Mouse (Mus musculus) right cerebral cortex, postnatal 36 days (tissue): ENCODE data around the gene Zfp953.
A peak's percentile ranks its signal among the peaks of the same experiment; 100 is the strongest.
"Not testable (repeated sequence)": the region's sequence is repeated elsewhere in the genome, so short reads cannot be mapped to it uniquely, and the experiment has no call there.

Experiments
- DNase-seq, 2 experiments: peaks; one replicate each; pipeline ENCODE4 v3.0.0; 2022; ENCODE audit warnings: low spot score in 2 of 2, mixed read lengths in 1 of 2

Zfp953 gene

DNA sequence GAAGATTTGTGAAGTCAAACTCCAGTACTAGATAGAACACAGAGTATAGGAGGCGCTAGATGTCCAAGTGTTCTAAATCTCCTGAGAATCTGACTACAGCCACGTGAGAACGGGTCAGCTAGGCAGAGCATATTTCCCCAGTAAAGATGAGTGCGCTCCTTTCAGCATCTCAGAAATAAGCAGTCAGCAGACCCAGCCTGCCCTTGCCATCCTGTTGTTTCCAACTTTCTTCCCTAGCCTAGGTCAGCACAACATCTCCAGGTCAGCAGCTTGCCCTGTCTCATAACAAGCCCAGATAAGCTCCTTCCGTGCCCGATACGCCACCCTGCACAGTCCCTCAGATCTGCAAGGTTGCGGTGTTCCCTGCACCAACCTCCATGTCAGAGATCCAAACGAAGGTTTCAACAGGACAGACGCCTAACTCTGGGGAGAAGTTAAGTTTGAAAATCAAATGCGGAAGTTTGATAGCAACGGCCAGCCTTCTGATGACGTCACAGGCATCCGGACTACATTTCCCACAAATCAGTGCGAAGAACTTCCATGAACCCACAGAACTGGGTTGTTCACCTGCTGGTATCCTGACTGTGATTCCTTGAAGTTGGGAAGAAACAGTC is at the start of gene Zfp953, which contains the start of gene Gm28044:
Gene Zfp953 (minus strand): TSS at position 475 of the 614 bp plus-strand sequence.
Gene Gm28044 (minus strand): TSS at position 406 of the 614 bp plus-strand sequence.
- DNase-seq, result peak; percentile 83 to 91

DNA sequence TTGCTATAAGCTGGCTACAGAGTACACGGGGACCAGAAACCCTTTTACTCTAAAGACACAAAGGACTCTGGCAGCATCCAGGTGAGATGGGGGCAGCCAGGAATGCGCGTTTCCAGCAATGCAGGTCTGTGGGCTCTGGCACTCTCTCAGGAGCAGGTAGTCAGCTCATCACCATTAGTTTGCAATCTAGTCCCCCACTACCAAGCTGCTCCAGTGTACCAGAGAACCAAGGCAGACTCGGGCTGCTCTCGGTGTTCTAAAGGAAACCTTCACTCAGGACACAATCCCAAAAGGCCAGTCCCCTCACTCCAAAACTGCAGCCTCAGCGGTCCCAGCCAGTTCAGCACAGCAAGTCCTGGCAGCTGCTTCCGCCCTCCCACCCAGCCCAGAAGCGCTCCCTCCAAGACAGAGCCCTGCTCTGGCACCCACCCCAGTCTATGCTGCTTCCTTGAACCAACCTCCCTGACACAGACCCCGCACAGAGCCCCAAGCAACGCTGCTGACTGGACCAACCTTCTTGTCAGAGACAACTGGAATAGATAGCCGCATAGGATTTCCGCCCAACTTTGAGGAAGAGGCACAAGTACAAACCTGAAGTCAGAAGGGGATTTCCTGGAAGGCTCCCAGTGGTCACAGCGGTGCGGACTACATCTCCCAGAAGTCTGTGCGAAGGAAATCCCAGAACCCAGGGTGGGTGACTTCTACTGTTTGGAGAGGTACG is 38.9 kb upstream of the Zfp953 start, which contains the start of gene Zfp429:
Gene Zfp429 (minus strand): TSS at position 637 of the 721 bp plus-strand sequence.
- DNase-seq, result peak; percentile 56 to 69

GRCm38 (mm10) chr13:67376255-67376654 is 15.8 kb upstream of the Zfp953 start:
- DNase-seq, result not testable (repeated sequence)

DNA sequence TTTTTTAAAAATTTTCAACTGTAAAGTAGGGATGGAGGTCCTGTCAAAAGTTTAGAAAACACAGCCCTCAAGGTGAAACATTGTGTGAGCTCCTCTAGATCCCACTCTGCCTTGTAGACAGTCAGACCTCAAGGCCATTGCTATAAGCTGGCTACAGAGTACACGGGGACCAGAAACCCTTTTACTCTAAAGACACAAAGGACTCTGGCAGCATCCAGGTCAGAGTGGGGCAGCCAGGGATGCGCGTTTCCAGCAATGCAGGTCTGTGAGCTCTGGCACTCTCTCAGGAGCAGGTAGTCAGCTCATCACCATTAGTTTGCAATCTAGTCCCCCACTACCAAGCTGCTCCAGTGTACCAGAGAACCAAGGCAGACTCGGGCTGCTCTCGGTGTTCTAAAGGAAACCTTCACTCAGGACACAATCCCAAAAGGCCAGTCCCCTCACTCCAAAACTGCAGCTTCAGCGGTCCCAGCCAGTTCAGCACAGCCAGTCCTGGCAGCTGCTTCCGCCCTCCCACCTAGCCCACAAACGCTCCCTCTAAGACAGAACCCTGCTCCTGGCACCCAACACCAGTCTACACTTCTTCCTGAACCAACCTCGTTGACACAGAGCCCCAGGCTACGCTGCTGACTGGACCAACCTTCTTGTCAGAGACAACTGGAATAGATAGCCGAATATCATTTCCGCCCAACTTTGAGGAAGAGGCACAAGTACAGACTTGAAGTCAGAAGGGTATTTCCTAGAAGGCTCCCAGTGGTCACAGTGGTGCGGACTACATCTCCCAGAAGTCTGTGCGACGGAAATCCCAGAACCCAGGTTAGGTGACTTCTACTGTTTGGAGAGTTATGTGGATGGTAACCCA is 14.9 kb upstream of the Zfp953 start, which contains the start of the genes Gm28041 and Zfp456:
Gene Gm28041 (minus strand): TSS at position 684 of the 862 bp plus-strand sequence.
Gene Zfp456 (minus strand): TSS at position 761 of the 862 bp plus-strand sequence.
- DNase-seq, result peak; percentile 14 to 32

DNA sequence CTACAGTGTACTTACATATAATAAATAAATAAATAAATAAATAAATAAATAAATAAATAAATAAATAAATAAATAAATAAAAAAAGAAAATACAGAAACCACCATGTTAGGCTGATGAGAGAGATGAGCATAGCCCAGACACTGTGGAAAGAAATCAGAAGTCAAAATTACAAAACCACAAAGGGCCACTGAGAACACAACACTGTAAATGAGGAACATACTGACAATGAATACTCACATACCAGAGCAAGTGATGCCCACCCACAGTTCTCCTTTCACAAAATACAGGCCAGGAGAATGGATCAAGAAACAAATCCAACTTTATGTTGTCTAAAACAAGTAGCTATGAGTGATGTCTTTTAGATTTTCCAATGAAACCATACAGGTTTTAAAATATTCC is 8.6 kb downstream of the Zfp953 start:
- DNase-seq, result no peak

- DNase-seq, result no peak
Observed at GRCm38 (mm10) chr13:67343422-67343821, 17.0 kb downstream of the Zfp953 start.

DNA sequence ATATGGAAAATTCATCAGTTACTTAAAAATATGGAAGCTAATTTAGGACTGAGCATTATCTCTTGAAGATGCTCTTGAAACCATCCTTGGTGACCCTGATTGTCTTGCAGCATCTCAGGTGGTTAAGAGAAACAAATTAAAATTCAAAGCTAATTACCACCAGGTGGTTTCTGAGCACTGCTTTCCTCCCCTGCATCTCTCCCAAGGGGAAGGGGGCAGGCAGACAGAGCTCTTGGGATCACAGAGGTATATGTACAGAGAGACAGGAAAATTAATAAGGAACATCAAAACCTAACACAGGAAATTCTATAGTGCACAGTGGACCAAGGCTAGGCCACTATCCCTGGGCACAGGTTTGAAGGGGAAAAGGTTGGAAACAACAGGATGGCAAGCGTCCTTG is 27.5 kb downstream of the Zfp953 start:
- DNase-seq, result no peak

DNA sequence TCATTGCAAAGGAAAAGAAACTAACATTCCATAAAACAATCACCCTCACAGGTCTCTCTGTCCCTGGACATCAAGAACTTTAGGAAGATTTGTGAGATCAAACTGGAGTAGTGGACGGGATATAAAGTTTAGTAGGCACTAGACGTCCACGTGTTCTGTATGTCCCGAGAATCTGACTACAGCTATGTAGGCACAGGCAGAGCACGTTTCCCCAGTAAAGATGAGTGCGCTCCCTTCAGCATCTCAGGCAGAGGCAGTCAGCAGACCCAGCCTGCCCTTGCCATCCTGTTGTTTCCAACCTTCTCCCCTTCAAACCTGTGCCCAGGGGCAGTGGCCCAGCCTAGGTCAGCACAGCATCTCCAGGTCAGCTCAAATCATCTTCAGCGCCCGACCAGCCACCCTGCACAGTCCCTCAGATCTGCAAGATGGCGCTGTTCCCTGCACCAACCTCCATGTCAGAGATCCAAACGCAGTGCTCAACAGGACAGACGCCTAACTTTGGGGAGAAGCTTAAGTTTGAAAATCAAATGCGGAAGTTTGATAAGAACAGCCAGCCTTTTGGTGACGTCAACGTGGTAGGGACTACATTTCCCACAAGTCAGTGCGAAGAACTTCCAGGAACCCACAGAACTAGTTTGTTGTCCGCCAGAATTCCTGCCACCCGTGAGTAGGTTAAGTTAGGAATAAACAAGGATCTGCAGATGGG is 28.2 kb downstream of the Zfp953 start, which contains the start of gene Zfp595:
Gene Zfp595 (minus strand): TSS at position 552 of the 706 bp plus-strand sequence.
- DNase-seq, result peak; percentile 76 to 85

DNA sequence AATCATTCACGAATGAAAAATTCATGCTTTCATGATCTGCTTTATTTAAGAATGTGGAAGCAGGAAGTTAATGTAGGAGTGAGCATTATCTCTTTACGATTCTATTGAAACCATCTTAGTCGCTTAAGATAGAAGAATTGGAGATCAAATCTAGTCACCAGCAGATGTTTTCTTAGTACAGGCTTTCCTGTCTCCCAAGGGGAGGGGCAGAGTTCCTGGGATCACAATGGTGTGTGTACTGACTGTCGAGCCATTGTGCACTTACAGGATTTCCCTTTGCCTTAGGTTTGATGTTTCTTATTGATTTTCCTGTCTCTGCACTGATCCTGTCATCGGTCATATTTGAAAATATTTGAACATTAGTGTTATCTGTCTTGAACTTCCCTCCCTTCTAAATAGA is 53.7 kb downstream of the Zfp953 start:
- no peak for DNase-seq

- DNase-seq, result peak; percentile 86 to 95
Observed at GRCm38 (mm10) chr13:67305822-67306672, 54.4 kb downstream of the Zfp953 start, which contains the start of gene Zfp457. Gene Zfp457, minus strand, starts transcription at chr13:67306485.
